Mouse (Mus musculus) forebrain, embryonic 16.5 days (tissue): Measurements from ENCODE around the gene Kcnip3. TPM values are rescaled to one million over a fixed set of nuclear protein-coding genes. Genes with fewer than 3 reads are reported as not detected.

ENCODE experiments used
- ATAC-seq: fragments of 200-750 bp; cut with Nextera tagmentation; 2 replicates; pipeline ENCODE4 v1.8.0; 2017; ENCODE audit warnings: mild to moderate bottlenecking, moderate library complexity
- H3K27ac ChIP-seq: fragments of 300-500 bp; sonication (generic); 2 replicates; pipeline ENCODE4 v1.5.1; 2014; ENCODE audit warnings: low read length, control low read depth
- H3K27me3 ChIP-seq: fragments of 300-500 bp; sonication (generic); replicated peaks from 2 replicates; pipeline ENCODE4 v1.6.1; 2014; ENCODE audit warnings: low read length; ENCODE audit not compliant: control insufficient read depth, insufficient read depth
- H3K36me3 ChIP-seq: fragments of 300-500 bp; sonication (generic); 2 replicates; pipeline ENCODE4 v1.6.1; 2014; ENCODE audit not compliant: control insufficient read depth, insufficient read depth
- H3K4me1 ChIP-seq: fragments of 300-500 bp; sonication (generic); replicated peaks from 2 replicates; pipeline ENCODE4 v1.6.1; 2014; ENCODE audit warnings: low read length; ENCODE audit not compliant: control insufficient read depth, insufficient read depth
- H3K4me2 ChIP-seq: fragments of 300-500 bp; sonication (generic); 2 replicates; pipeline ENCODE4 v1.6.1; 2014; ENCODE audit warnings: mild to moderate bottlenecking, low read length, control low read depth
- H3K4me3 ChIP-seq: fragments of 300-500 bp; sonication (generic); replicated peaks from 2 replicates; pipeline ENCODE4 v1.5.1; 2014; ENCODE audit warnings: mild to moderate bottlenecking, low read length, control low read depth
- H3K9ac ChIP-seq: fragments of 300-500 bp; sonication (generic); replicated peaks from 2 replicates; pipeline ENCODE4 v1.6.1; 2014; ENCODE audit warnings: low read depth, low read length, control low read depth
- H3K9me3 ChIP-seq: fragments of 300-500 bp; sonication (generic); 2 replicates; pipeline ENCODE4 v1.6.1; 2016; ENCODE audit warnings: low read length; ENCODE audit not compliant: control insufficient read depth
- WGBS: fragments of 180-500 bp; shearing (Covaris S2); extraction: QIAGEN DNeasy Blood & Tissue Kit; methylation state at CpG from one replicate; pipeline ENCODE4 v1.1.7; 2014; 5-methylcytosine and 5-hydroxymethylcytosine counted together
- polyA plus RNA-seq: library from polyadenylated mRNA; unstranded; fragments of >200 nt; fragmentation: Nextera tagmentation; extraction: Ambion mirVana; gene quantifications from 2 replicates; pipeline ENCODE4 v1.2.1, GENCODE M21; 2015

The Kcnip3 gene
- polyA plus RNA-seq, 1 experiment from 2014 or later: 9.9 TPM

DNA sequence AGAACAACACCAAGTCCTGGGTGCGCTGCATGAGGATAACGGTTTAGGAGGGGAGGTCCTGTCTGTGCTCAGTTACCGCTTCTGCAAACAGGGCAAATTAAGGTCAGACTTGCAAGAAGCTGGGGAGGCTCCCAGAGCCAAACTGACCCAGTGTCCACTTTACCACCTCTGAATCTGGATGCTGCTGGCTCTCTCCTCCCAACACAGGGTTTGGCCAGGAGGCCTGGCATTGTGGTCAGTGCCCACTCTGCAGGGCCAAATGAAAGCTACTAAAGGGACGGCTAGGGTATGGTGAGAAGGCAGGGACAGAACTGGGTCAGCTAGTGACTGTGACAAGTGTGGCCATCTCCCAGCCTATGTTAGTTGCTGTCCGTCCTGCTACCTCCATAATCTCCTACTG, 2.6 kb downstream of the Kcnip3 start:
- Histone ChIP-seq H3K4me2 (peak overlapping the region; percentile 71; the same call in 1 of the 2 replicates), H3K27me3 (no peaks in the 10 kb centered on the region), H3K4me1 (peaks cover 53% of the 10 kb centered on the region), H3K36me3 (no peaks in the 10 kb centered on the region), H3K9me3 (no peaks in the 10 kb centered on the region), H3K27ac (no peak overlapping the region), H3K4me3 (no peak overlapping the region), H3K9ac (no peak overlapping the region)
- WGBS: 90% methylated on average over 5 of the region's 5 CpGs
- ATAC-seq: no peak

DNA sequence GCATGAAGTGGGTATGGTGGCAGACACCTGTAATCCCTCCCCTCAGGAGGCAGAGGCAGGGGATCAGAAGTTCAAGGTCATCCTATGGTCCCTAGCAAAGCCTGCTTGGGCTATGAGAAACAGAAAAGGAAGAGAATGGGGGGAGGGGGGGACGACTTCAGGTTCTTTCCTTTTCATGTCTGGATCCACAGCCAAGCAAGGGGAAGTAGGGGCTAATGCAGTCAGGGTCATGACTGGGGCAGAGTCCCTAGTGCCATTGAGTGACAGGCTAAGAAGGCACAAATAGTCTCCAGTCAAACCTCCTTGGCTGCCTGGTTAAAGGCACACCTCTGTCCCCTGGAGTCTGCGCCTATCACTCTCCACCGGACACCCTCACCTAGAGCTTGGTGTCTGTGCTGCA, 3.1 kb downstream of the Kcnip3 start:
- ATAC-seq: no peak
- Histone ChIP-seq H3K4me1 (peaks cover 50% of the 10 kb centered on the region), H3K9me3 (no peaks in the 10 kb centered on the region)

GRCm38 (mm10) chr2:127518273-127518672, 3.6 kb downstream of the Kcnip3 start:
- H3K9me3 ChIP-seq: no peaks in the 10 kb centered on the region
- no peak overlapping the region for H3K27ac ChIP-seq
- H3K4me3 ChIP-seq: no peak overlapping the region
- no peak overlapping the region for H3K4me2 ChIP-seq
- no peaks in the 10 kb centered on the region for H3K27me3 ChIP-seq
- H3K9ac ChIP-seq: peak overlapping the region; percentile 1; the same call in 1 of the 2 replicates
- no peaks in the 10 kb centered on the region for H3K36me3 ChIP-seq
- peaks cover 50% of the 10 kb centered on the region for H3K4me1 ChIP-seq
- ATAC-seq: no peak
- 42% methylated on average over 3 of the region's 3 CpGs for WGBS

More for the DNA sequence above, 3.1 kb downstream of the Kcnip3 start:
- H3K4me3 ChIP-seq: no peak overlapping the region
- H3K4me2 ChIP-seq: no peak overlapping the region
- no peak overlapping the region for H3K27ac ChIP-seq
- no peaks in the 10 kb centered on the region for H3K36me3 ChIP-seq
- no peak overlapping the region for H3K9ac ChIP-seq
- no peaks in the 10 kb centered on the region for H3K27me3 ChIP-seq
- WGBS: 73% methylated on average over 3 of the region's 3 CpGs

DNA sequence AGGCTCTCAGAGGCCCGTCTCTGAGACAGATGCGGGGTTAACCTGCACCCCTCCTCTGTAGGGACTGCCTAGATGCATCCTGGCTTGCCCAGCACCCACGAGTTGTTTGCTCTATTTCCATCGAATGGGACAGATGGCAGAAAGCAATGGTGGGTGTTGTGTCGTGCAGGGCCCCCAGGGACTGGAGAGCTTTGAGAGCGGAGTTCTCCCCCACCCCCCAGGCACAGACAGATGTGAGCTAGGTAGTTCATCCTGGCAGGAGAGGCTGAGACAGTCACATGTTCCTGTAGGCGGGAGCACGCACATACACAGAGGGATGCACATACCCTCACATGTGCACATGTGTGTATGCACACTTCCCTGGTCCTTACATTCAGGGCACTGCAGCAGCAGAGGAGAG, 4.8 kb downstream of the Kcnip3 start:
- Histone ChIP-seq H3K27ac (no peak overlapping the region), H3K9ac (no peak overlapping the region), H3K27me3 (no peaks in the 10 kb centered on the region), H3K4me1 (peaks cover 44% of the 10 kb centered on the region), H3K4me3 (no peak overlapping the region), H3K4me2 (no peak overlapping the region), H3K36me3 (no peaks in the 10 kb centered on the region), H3K9me3 (no peaks in the 10 kb centered on the region)
- WGBS: 72% methylated on average over 8 of the region's 8 CpGs
- no peak for ATAC-seq

GRCm38 (mm10) chr2:127514380-127515124, 7.3 kb downstream of the Kcnip3 start:
- no peak overlapping the region for H3K4me2 ChIP-seq
- H3K4me3 ChIP-seq: no peak overlapping the region
- no peaks in the 10 kb centered on the region for H3K27me3 ChIP-seq
- 79% methylated on average over 9 of the region's 9 CpGs for WGBS
- no peak overlapping the region for H3K27ac ChIP-seq
- peaks cover 3% of the 10 kb centered on the region for H3K36me3 ChIP-seq
- no peak for ATAC-seq
- no peaks in the 10 kb centered on the region for H3K9me3 ChIP-seq
- H3K4me1 ChIP-seq: peaks cover 21% of the 10 kb centered on the region
- H3K9ac ChIP-seq: no peak overlapping the region

DNA sequence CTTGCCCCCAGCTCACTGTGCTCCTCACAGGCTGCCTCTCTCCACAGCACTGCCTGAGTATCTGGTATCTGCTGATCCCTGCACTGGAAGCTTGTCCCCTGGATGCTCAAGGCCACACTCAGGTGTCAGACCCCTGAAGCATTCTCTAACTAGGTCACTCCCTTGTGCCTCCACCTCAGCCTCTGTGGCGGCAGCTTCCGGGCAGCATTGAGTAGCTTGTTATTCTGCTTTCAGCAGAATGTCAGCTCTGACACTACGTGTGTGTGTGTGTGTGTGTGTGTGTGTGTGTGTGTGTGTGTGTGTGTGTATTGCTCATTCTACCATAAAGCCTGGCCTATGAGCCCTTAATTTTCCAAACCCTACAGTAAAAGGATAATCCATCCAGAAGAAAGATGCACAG, 8.7 kb downstream of the Kcnip3 start:
- Histone ChIP-seq H3K4me2 (no peak overlapping the region), H3K9me3 (no peaks in the 10 kb centered on the region), H3K4me3 (no peak overlapping the region), H3K4me1 (peaks cover 10% of the 10 kb centered on the region; the same call in 1 of the 2 replicates), H3K9ac (no peak overlapping the region), H3K36me3 (peaks cover 6% of the 10 kb centered on the region), H3K27ac (no peak overlapping the region), H3K27me3 (no peaks in the 10 kb centered on the region)
- no peak for ATAC-seq
- WGBS: 45% methylated on average over 3 of the region's 3 CpGs

DNA sequence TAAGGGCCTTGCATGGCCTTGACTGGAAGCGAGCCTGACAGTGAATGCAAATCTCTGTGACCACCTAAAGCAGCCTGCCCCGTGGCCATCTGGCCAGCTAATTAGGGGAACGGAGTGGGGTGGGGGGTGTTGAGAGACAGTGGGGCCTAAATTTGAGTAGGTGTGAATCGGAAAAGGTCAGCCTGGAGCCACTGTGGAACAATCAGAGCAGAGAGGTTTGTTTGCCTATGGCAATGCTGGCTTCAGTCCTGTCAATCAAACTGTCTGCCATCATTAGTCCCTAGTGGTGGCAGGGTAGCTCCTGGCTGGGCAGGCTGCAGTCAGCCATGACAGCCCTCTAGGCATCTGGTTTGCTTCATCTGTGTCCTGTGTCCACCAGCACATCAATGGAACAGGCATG, 10.5 kb downstream of the Kcnip3 start:
- peaks cover 6% of the 10 kb centered on the region for H3K36me3 ChIP-seq
- no peaks in the 10 kb centered on the region for H3K27me3 ChIP-seq
- no peaks in the 10 kb centered on the region for H3K9me3 ChIP-seq
- H3K4me3 ChIP-seq: no peak overlapping the region
- H3K4me1 ChIP-seq: peaks cover 4% of the 10 kb centered on the region; the same call in 1 of the 2 replicates
- H3K4me2 ChIP-seq: no peak overlapping the region
- no peak overlapping the region for H3K9ac ChIP-seq
- ATAC-seq: peak; percentile 27; the same call in 1 of the 2 replicates
- WGBS: 37% methylated on average over 4 of the region's 4 CpGs
- no peak overlapping the region for H3K27ac ChIP-seq

- no peak for ATAC-seq
Observed at GRCm38 (mm10) chr2:127507967-127508660, 13.8 kb downstream of the Kcnip3 start.

DNA sequence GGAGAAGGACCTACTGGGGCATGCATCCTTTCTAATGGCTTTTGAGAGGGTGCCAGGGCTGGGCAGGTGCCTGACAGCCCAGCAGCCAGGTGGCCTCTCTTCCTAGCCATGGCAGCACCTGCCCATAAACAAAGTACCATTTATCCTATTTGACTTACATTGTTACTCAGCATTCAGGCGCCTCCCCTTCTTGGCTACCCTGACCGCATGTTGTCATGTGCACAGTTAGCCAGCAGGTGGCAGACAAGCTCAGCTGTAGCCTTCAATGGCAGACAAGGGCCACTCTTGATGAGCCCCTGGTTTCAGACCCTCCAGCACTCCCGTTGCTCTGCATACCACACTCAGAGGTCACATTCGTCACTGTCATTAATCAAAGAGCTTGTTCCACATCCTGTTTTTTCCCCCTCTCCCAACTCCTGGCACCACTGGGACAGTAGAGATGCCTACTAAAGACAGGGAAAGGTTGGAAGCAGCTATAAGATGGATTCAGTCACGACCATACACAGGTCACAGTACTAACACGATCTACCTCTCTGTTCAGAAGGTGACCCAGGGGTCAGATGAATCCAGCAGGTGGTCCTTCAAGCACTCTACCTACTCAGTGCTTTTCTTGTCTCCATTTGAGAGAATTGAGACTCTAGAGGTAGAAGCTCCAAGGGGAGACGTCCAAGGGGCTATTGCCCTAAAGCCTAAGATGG, 14.7 kb downstream of the Kcnip3 start:
- Histone ChIP-seq H3K4me2 (no peak overlapping the region), H3K27ac (no peak overlapping the region), H3K27me3 (no peaks in the 10 kb centered on the region), H3K9me3 (no peaks in the 10 kb centered on the region), H3K4me1 (peaks cover 18% of the 10 kb centered on the region), H3K36me3 (peaks cover 6% of the 10 kb centered on the region), H3K4me3 (no peak overlapping the region), H3K9ac (no peak overlapping the region)
- peak; percentile 54 for ATAC-seq
- WGBS: 35% methylated on average over 7 of the region's 7 CpGs

More at GRCm38 (mm10) chr2:127507967-127508660, 13.8 kb downstream of the Kcnip3 start:
- Histone ChIP-seq H3K4me1 (peaks cover 17% of the 10 kb centered on the region), H3K4me3 (no peak overlapping the region), H3K36me3 (peaks cover 6% of the 10 kb centered on the region), H3K27ac (no peak overlapping the region), H3K9ac (no peak overlapping the region), H3K9me3 (no peaks in the 10 kb centered on the region), H3K27me3 (no peaks in the 10 kb centered on the region), H3K4me2 (no peak overlapping the region)
- 61% methylated on average over 7 of the region's 7 CpGs for WGBS
